ENCODE assay signal across 11 mouse cellular contexts in the genomic region with DNA sequence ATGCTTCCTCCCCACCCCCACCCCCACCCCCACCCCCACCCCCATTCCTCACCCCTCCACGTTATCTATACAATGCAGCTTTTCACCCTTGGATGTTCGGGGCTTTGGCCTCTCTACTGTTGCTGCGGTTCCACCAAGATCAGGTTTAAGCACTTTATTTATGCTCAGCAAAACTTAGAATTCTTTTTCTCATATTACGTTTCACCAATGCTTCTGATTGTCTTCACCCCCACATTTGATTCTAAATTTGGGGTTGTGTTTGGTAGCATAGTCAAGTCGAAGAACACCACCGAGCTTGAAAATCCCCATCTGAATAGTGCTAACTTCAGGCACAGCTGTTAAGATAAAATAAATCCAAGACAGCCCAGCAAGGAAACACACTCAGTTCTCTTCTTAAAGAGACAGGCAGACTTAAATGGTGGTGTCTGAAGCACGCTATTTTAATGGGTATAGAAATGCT. TPM values are rescaled to one million over a fixed set of nuclear protein-coding genes. Genes with fewer than 3 reads are reported as not detected.
DNase-seq lines count a peak whose midpoint lies in the region; ATAC-seq and TF ChIP-seq lines count a peak whose summit lies in the region.
"Had no signal": no experiment of that assay in that cellular context is flagged by ENCODE, and none has a peak within 500 bp of the region (broad histone marks: within the 10 kb centered on the region; RNA-seq: fewer than 3 reads in every experiment).

No protein-coding gene starts in this region.

- no peaks in the 10 kb centered on the region for H3K27me3 ChIP-seq in heart, embryonic 15.5 days
- H3K27me3 ChIP-seq in CH12.LX (replicated peaks) (peaks cover 3% of the 10 kb centered on the region), G1E (ENCODE audit: insufficient read depth, low read length) (no peaks in the 10 kb centered on the region)
- no peaks in the 10 kb centered on the region; the same call in 1 of the 2 replicates for H3K27me3 ChIP-seq in liver, embryonic 15.5 days
- H3K27me3 ChIP-seq: hindbrain, embryonic 15.5 days; neural tube, embryonic 15.5 days had no signal

- no peak for DNase-seq in heart, postnatal 4 days
- DNase-seq in CH12.LX (ENCODE audit: extremely low read depth), result no peak
- DNase-seq in G1E (ENCODE audit: low spot score), result peak; percentile 56
- no peak for DNase-seq in urinary bladder, postnatal 10 days (ENCODE audit: low spot score)
- DNase-seq in cerebellum, postnatal 14 days, result no peak
- DNase-seq: lung, postnatal 10 days; right cerebral cortex, postnatal 4 days had no signal

- H3K4me3 ChIP-seq in heart, embryonic 15.5 days, result no peak overlapping the region
- no peak overlapping the region for H3K4me3 ChIP-seq in CH12.LX (replicated peaks in 1 of 3; ENCODE audit: low read depth in 2 of 3, low read length in 2 of 3, poor library complexity in 1 of 3)
- peak overlapping the region; percentile 60; the same call in 1 of the 2 replicates for H3K4me3 ChIP-seq in G1E (ENCODE audit: low read depth, low read length)
- peak overlapping the region; percentile 31 for H3K4me3 ChIP-seq in liver, embryonic 15.5 days (replicated peaks)
- H3K4me3 ChIP-seq: hindbrain, embryonic 15.5 days; neural tube, embryonic 15.5 days had no signal

- no peaks in the 10 kb centered on the region for H3K4me1 ChIP-seq in heart, embryonic 15.5 days (replicated peaks)
- H3K4me1 ChIP-seq in CH12.LX (ENCODE audit: control insufficient read depth in 1 of 2, insufficient read depth in 2 of 2), result peaks cover 0 to 2% of the 10 kb centered on the region in 2 experiments; a peak in 1 of 4 replicates
- H3K4me1 ChIP-seq in G1E (ENCODE audit: insufficient read depth, low read depth, low read length), result peaks cover 69% of the 10 kb centered on the region
- H3K4me1 ChIP-seq in liver, embryonic 15.5 days (replicated peaks), result peaks cover 59% of the 10 kb centered on the region
- H3K4me1 ChIP-seq: hindbrain, embryonic 15.5 days; neural tube, embryonic 15.5 days had no signal

- 15% methylated on average over 7 of the region's 7 CpGs for WGBS in heart, embryonic 15.5 days
- 12% methylated on average over 7 of the region's 7 CpGs for WGBS in liver, embryonic 15.5 days (ENCODE audit: insufficient replicate concordance)

- TF ChIP-seq EP300 in CH12.LX (IDR thresholded peaks at IDR 0.05; ENCODE audit: low read length), result no peak

- H3K9ac ChIP-seq in heart, embryonic 15.5 days, result no peak overlapping the region
- H3K9ac ChIP-seq in CH12.LX (ENCODE audit: insufficient read depth, low read depth), result no peak overlapping the region
- H3K9ac ChIP-seq in liver, embryonic 15.5 days, result peak overlapping the region; percentile 23
- H3K9ac ChIP-seq: hindbrain, embryonic 15.5 days; neural tube, embryonic 15.5 days had no signal

- ATAC-seq in heart, embryonic 15.5 days (replicated peaks; ENCODE audit: insufficient number of reproducible peaks, insufficient read depth, low FRiP score, low read depth), result no peak
- peak; percentile 64 for ATAC-seq in G1E (ENCODE audit: extremely low read depth, insufficient number of reproducible peaks, low FRiP score, poor library complexity, severe bottlenecking)
- peak; percentile 92 for ATAC-seq in liver, embryonic 15.5 days (ENCODE audit: insufficient read depth)

- no peaks in the 10 kb centered on the region for H3K36me3 ChIP-seq in heart, embryonic 15.5 days
- no peaks in the 10 kb centered on the region for H3K36me3 ChIP-seq in CH12.LX (replicated peaks in 1 of 2; ENCODE audit: control insufficient read depth in 1 of 2, insufficient read depth in 1 of 2, low read length in 1 of 2)
- no peaks in the 10 kb centered on the region for H3K36me3 ChIP-seq in G1E (replicated peaks)
- no peaks in the 10 kb centered on the region for H3K36me3 ChIP-seq in liver, embryonic 15.5 days (replicated peaks)
- H3K36me3 ChIP-seq: hindbrain, embryonic 15.5 days; neural tube, embryonic 15.5 days had no signal

- TF ChIP-seq CTCF in CH12.LX (conservative IDR thresholded peaks at IDR 0.05 in 1 of 2, IDR thresholded peaks at IDR 0.05 in 1 of 2; ENCODE audit: low read depth in 2 of 2, low read length in 2 of 2), result no peak
- TF ChIP-seq CTCF in G1E (IDR thresholded peaks at IDR 0.05; ENCODE audit: low read depth, low read length), result no peak

- H3K79me2 ChIP-seq in CH12.LX (replicated peaks; ENCODE audit: control insufficient read depth, extremely low read depth, insufficient read depth, poor library complexity, severe bottlenecking), result no peaks in the 10 kb centered on the region

- peak overlapping the region; percentile 33; the same call in 1 of the 2 replicates for H3K4me2 ChIP-seq in heart, embryonic 15.5 days
- H3K4me2 ChIP-seq in CH12.LX (ENCODE audit: insufficient read depth, low read depth, poor library complexity, severe bottlenecking), result 0 out of 2 replicates have a peak overlapping the region, but pooled peaks have one; percentile 37
- H3K4me2 ChIP-seq in liver, embryonic 15.5 days, result peak overlapping the region; percentile 66
- H3K4me2 ChIP-seq: hindbrain, embryonic 15.5 days had no signal

- no peak for TF ChIP-seq RAD21 in CH12.LX (IDR thresholded peaks at IDR 0.05; ENCODE audit: low read depth, low read length)

- H3K9me3 ChIP-seq in heart, embryonic 15.5 days (replicated peaks), result no peaks in the 10 kb centered on the region
- H3K9me3 ChIP-seq in CH12.LX (replicated peaks; ENCODE audit: low read length) (peaks cover 4% of the 10 kb centered on the region), G1E (replicated peaks) (no peaks in the 10 kb centered on the region)
- no peaks in the 10 kb centered on the region for H3K9me3 ChIP-seq in liver, embryonic 15.5 days (replicated peaks)
- H3K9me3 ChIP-seq: hindbrain, embryonic 15.5 days; neural tube, embryonic 15.5 days had no signal

- no peak for TF ChIP-seq POLR2A in CH12.LX (IDR thresholded peaks at IDR 0.05; ENCODE audit: low read depth, low read length)

- in situ Hi-C loops in CH12.LX (cut with MboI; ENCODE audit: low pct_ligation_motif_present, low pct_unique_long_range_greater_than_20kb, low sequenced_read_pairs), result no loop called here

- dilution Hi-C loops in CH12.LX (cut with MboI; ENCODE audit: extremely low pct_ligation_motif_present, extremely low pct_unique_long_range_greater_than_20kb, low sequenced_read_pairs), result no loop called here

- no peak overlapping the region for H3K27ac ChIP-seq in heart, embryonic 15.5 days
- H3K27ac ChIP-seq in CH12.LX (ENCODE audit: insufficient read depth, low read depth), result no peak overlapping the region
- H3K27ac ChIP-seq in liver, embryonic 15.5 days (replicated peaks), result peak overlapping the region; percentile 88
- H3K27ac ChIP-seq: hindbrain, embryonic 15.5 days; neural tube, embryonic 15.5 days had no signal

TF ChIP-seq in CH12.LX, 34 proteins besides CTCF, POLR2A, EP300 and RAD21:
- TF ChIP-seq E2F4 (IDR thresholded peaks at IDR 0.05; ENCODE audit: insufficient replicate concordance, low read depth, low read length) (no peak), ZKSCAN1 (IDR thresholded peaks at IDR 0.05; ENCODE audit: borderline replicate concordance, low read depth, low read length) (no peak), POLR2AphosphoS2 (IDR thresholded peaks at IDR 0.05; ENCODE audit: low read depth, low read length) (no peak), USF1 (IDR thresholded peaks at IDR 0.05; ENCODE audit: low read depth, low read length) (no peak), ZNF384 (IDR thresholded peaks at IDR 0.05; ENCODE audit: low read depth, low read length) (no peak), RCOR1 (conservative IDR thresholded peaks at IDR 0.05; ENCODE audit: low read depth, low read length) (no peak), TCF12 (IDR thresholded peaks at IDR 0.05; ENCODE audit: low read depth, low read length) (no peak), IRF4 (IDR thresholded peaks at IDR 0.05; ENCODE audit: low read depth, low read length) (no peak), SIN3A (IDR thresholded peaks at IDR 0.05; ENCODE audit: low read length) (no peak), SMC3 (IDR thresholded peaks at IDR 0.05; ENCODE audit: low read depth, low read length) (no peak), ZC3H11A (IDR thresholded peaks at IDR 0.05; ENCODE audit: low read depth, low read length) (no peak), MXI1 (IDR thresholded peaks at IDR 0.05; ENCODE audit: low read depth, low read length) (no peak), ELF1 (IDR thresholded peaks at IDR 0.05; ENCODE audit: low read depth, low read length) (no peak), NELFE (IDR thresholded peaks at IDR 0.05; ENCODE audit: low read depth, low read length) (no peak), USF2 (conservative IDR thresholded peaks at IDR 0.05; ENCODE audit: low read depth, low read length) (no peak), ETS1 (conservative IDR thresholded peaks at IDR 0.05; ENCODE audit: low read depth, low read length) (no peak), GABPA (IDR thresholded peaks at IDR 0.05; ENCODE audit: insufficient replicate concordance, low read depth, low read length) (no peak), UBTF (IDR thresholded peaks at IDR 0.05; ENCODE audit: low read depth, low read length) (no peak)

RNA-seq across cellular contexts. Expression of a gene that starts 10.8 kb away (rescaled TPM):
- polyA plus RNA-seq in heart, embryonic 15.5 days (2015; fragmentation: Nextera tagmentation; extraction: Ambion mirVana), result 15.5 and 20.1 TPM in 2 replicates
- 10 to 100 TPM; 18.6 to 21.0 TPM for total RNA-seq in heart, postnatal 4 days (2021)
- total RNA-seq in CH12.LX (2012; rRNA removed), result 29.2 and 32.6 TPM in 2 replicates
- total RNA-seq in CH12.LX (2014; rRNA removed), result 31.9 and 39.9 TPM in 2 replicates
- 28.0 and 31.3 TPM in 2 replicates for polyA plus RNA-seq in CH12.LX (2012; ENCODE audit: insufficient read length, low read depth)
- total RNA-seq in G1E (2014; fragmentation: Nextera tagmentation), result 64.0 and 74.2 TPM in 2 replicates
- 53.4 and 58.6 TPM in 2 replicates for total RNA-seq in G1E (2017)
- 12.8 and 13.7 TPM in 2 replicates for polyA plus RNA-seq in G1E (2012)
- polyA plus RNA-seq in liver, embryonic 15.5 days (2015; fragmentation: Nextera tagmentation; extraction: Ambion mirVana), result 81.7 and 84.5 TPM in 2 replicates

RNA-seq across cellular contexts. Expression of a gene that starts 55.9 kb away (rescaled TPM):
- 7.5 and 8.6 TPM in 2 replicates for polyA plus RNA-seq in heart, embryonic 15.5 days (2015; fragmentation: Nextera tagmentation; extraction: Ambion mirVana)
- total RNA-seq in heart, postnatal 4 days (2021), result 1 to 10 TPM; 5.5 to 5.7 TPM
- 17.1 and 21.4 TPM in 2 replicates for total RNA-seq in CH12.LX (2012; rRNA removed)
- total RNA-seq in CH12.LX (2014; rRNA removed), result 48.8 and 56.9 TPM in 2 replicates
- 26.5 and 33.5 TPM in 2 replicates for polyA plus RNA-seq in CH12.LX (2012; ENCODE audit: insufficient read length, low read depth)
- 27.6 and 40.9 TPM in 2 replicates for total RNA-seq in G1E (2014; fragmentation: Nextera tagmentation)
- 14.7 and 16.7 TPM in 2 replicates for total RNA-seq in G1E (2017)
- 20.5 and 27.5 TPM in 2 replicates for polyA plus RNA-seq in G1E (2012)
- 5.3 and 5.4 TPM in 2 replicates for polyA plus RNA-seq in liver, embryonic 15.5 days (2015; fragmentation: Nextera tagmentation; extraction: Ambion mirVana)

Comparison
In these comparisons a context has a peak if more than half of its experiments do, and no peak if none do; other contexts are left out.
1. H3K4me3 ChIP-seq: peak in G1E (single experiment) and liver, embryonic 15.5 days (single experiment); none in heart, embryonic 15.5 days (single experiment) and CH12.LX (0 of 3).
2. Peak in every context shown above with its lines, with median percentiles within 50 percentile points of each other: H3K4me2 ChIP-seq.